Mouse (Mus musculus) gastrocnemius, postnatal 14 days (tissue): ENCODE data around the gene Gfpt1. TPM values are rescaled to one million over a fixed set of nuclear protein-coding genes. Genes with fewer than 3 reads are reported as not detected.
A peak's percentile ranks its signal among the peaks of the same experiment; 100 is the strongest.

Experiments
- DNase-seq: peaks from one replicate; pipeline ENCODE4 v3.0.0; 2021; ENCODE audit warnings: mixed read lengths
- intact Hi-C: fragments of 180-260 bp; cut with DNase I; formaldehyde crosslinking; loops from one replicate; pipeline ENCODE4 v1.15.1; 2025; ENCODE audit warnings: low total_unique reads
- total RNA-seq, 2 experiments: library from RNA; stranded (reverse); gene quantifications; 2 replicates each; pipeline ENCODE4 v1.2.3; 2021

The Gfpt1 gene
- total RNA-seq, 2 experiments from 2014 or later = 29.3 to 32.6 TPM

DNA sequence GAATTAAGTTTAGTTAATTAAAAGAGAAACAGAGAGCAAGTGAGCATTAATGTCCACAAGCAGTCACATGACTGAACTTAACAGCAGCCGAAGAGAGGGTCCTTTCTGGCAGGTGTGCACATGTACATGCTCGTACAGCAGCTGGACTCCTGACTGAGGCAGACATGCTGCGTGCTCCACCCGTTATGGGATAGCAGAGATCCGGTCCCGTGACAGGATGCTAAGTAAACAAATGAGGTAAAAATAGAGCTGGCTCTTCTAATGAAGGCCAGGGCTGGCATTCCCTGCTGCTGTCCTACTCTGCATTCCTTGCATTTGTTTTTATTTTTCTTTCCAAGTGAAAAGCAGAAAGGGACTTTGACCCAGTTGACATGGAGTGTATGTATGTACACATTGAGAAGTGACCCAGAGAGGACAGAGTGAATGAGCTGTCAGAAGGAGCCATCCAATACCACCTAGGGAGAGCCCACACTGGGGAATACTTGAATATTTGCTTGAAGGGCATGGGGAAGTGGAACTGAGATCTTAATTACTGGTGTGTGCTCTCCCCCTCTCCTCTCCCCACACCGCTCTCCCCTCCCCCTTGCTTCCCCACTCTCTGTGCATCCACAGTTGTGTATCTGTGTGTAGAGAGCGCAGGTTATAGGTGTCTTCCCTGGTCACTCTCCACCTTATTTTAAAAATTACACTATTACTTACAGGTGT is 84.6 kb downstream of the Gfpt1 start:
- no peak for DNase-seq
- intact Hi-C loops = no loop called here

GRCm38 (mm10) chr6:87129861-87130260 is 87.2 kb downstream of the Gfpt1 start:
- intact Hi-C loops = no loop called here
- no peak for DNase-seq

DNA sequence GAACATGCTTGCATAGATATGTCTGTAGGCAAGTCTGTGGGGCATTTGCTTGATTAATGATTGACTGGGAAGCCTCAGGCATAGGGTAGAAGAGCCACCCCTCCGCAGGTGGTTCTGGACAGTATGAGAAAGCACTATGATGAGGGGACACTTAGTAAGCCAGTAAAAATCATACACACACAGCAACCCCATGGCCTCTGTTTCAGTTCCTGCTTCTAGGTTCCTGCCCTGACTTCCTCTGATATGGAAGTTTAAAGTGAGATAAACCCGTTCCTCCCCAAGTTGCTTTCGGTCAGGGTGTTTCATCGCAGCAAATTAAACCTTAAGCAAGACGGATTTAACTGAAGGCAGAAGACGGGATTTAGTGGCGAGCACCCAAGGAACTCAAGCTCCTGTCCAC is 88.0 kb downstream of the Gfpt1 start:
- intact Hi-C loops = no loop called here
- no peak for DNase-seq

DNA sequence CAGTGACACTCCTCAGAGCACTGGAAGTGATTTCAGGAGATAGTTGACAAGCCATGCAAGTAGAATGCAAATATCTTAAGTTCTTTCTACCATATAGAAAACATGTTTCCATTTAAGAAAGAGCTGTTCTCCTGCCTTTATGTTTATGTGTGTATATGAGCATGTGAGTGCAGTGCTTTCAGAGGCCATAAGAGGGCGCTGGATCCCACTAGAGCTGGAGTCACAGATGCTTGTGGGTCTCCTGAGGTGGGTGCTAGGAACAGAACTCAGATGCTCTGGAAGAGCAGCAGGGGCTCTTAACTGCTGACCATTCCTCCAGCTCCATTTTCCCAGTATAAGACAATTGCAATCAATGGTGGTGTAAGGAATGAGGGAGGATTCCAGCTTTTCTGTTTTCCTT is 88.4 kb downstream of the Gfpt1 start:
- DNase-seq = no peak
- intact Hi-C loops = no loop called here

GRCm38 (mm10) chr6:87133520-87133919 is 90.9 kb downstream of the Gfpt1 start:
- intact Hi-C loops = no loop called here
- no peak for DNase-seq

DNA sequence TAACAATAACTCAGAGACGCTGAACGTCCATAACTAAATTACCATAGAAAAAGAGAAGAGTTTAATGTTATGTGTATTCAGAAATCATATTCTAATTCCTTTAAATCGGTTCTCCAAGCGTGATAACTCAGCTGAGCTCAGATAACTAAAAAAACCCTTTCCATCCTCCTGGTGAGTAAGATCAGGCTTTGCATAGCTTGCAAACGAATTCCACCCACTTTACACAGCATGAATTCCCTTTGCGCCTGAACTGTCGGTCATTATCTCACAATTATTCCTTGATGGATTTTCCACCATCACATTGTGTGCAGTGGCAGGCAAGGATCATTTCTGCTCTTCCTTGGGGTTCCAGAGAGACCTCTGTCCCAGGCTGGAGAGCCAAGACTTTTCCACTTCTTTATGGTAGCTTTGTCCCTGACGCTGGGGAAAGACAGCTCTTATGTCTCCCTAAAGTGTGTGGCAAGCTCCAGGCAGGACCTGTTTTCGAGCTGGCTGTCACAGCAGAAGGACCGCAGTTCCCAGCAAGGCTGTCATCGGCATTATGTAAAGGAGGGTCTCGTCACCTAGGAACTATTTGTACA is 91.4 kb downstream of the Gfpt1 start:
- intact Hi-C loops = no loop called here
- no peak for DNase-seq

- no peak for DNase-seq
- intact Hi-C loops = no loop called here
Measured at GRCm38 (mm10) chr6:87138479-87138878, 95.8 kb downstream of the Gfpt1 start.

- intact Hi-C loops = no loop called here
- peak; percentile 23 for DNase-seq
Measured at GRCm38 (mm10) chr6:87139796-87140553, 97.3 kb downstream of the Gfpt1 start.

Other genes with a start within 250 kb of the Gfpt1 start
- gene Anxa4, start 249.3 kb upstream of the Gfpt1 start, total RNA-seq = 10 to 100 TPM; 20.4 to 23.1 TPM
- gene Aak1, start 193.3 kb upstream of the Gfpt1 start, total RNA-seq = 10 to 100 TPM; 27.8 to 30.8 TPM
- 10 to 100 TPM; 59.8 to 63.5 TPM for gene Nfu1, start 33.6 kb upstream of the Gfpt1 start, total RNA-seq
- not detected for gene D6Ertd527e, start 61.9 kb downstream of the Gfpt1 start, total RNA-seq